Mouse (Mus musculus) heart, embryonic 11.5 days (tissue): ENCODE data around the gene C130050O18Rik. TPM values are rescaled to one million over a fixed set of nuclear protein-coding genes. Genes with fewer than 3 reads are reported as not detected.
A peak's percentile ranks its signal among the peaks of the same experiment; 100 is the strongest.

ENCODE experiments used
- ATAC-seq: fragments of 200-750 bp; cut with Nextera tagmentation; replicated peaks from 2 replicates; pipeline ENCODE4 v1.8.0; 2017; ENCODE audit warnings: moderate library complexity; ENCODE audit not compliant: insufficient number of reproducible peaks, low FRiP score, low TSS enrichment
- H3K27ac ChIP-seq: fragments of 300-500 bp; sonication (generic); 2 replicates; pipeline ENCODE4 v1.5.1; 2014; ENCODE audit warnings: mild to moderate bottlenecking, low read depth, low read length
- H3K27me3 ChIP-seq: fragments of 300-500 bp; sonication (generic); 2 replicates; pipeline ENCODE4 v1.6.1; 2014; ENCODE audit warnings: mild to moderate bottlenecking, low read length, mixed read lengths; ENCODE audit not compliant: control insufficient read depth, insufficient read depth
- H3K36me3 ChIP-seq: fragments of 300-500 bp; sonication (generic); 2 replicates; pipeline ENCODE4 v1.6.1; 2014; ENCODE audit warnings: mild to moderate bottlenecking, low read length, moderate library complexity, mixed read lengths; ENCODE audit not compliant: control insufficient read depth, insufficient read depth
- H3K4me1 ChIP-seq: fragments of 300-500 bp; sonication (generic); 2 replicates; pipeline ENCODE4 v1.6.1; 2014; ENCODE audit warnings: low read length; ENCODE audit not compliant: control insufficient read depth, insufficient read depth
- H3K4me2 ChIP-seq: fragments of 300-500 bp; sonication (generic); 2 replicates; pipeline ENCODE4 v1.6.1; 2014; ENCODE audit warnings: mild to moderate bottlenecking, moderate library complexity
- H3K4me3 ChIP-seq: fragments of 300-500 bp; sonication (generic); 2 replicates; pipeline ENCODE4 v1.5.1; 2014; ENCODE audit warnings: low read depth, low read length
- H3K9ac ChIP-seq: fragments of 300-500 bp; sonication (generic); 2 replicates; pipeline ENCODE4 v1.6.1; 2014; ENCODE audit warnings: mild to moderate bottlenecking, low read depth, low read length, moderate library complexity
- H3K9me3 ChIP-seq: fragments of 300-500 bp; sonication (generic); replicated peaks from 2 replicates; pipeline ENCODE4 v1.6.1; 2016; ENCODE audit warnings: low read length; ENCODE audit not compliant: control insufficient read depth
- WGBS: fragments of 180-500 bp; shearing (Covaris S2); extraction: QIAGEN DNeasy Blood & Tissue Kit; methylation state at CpG from one replicate; pipeline ENCODE4 v1.1.7; 2014; ENCODE audit not compliant: insufficient replicate concordance; 5-methylcytosine and 5-hydroxymethylcytosine counted together
- polyA plus RNA-seq: library from polyadenylated mRNA; unstranded; fragments of >200 nt; fragmentation: Nextera tagmentation; extraction: Ambion mirVana; gene quantifications from 2 replicates; pipeline ENCODE4 v1.2.1, GENCODE M21; 2014

C130050O18Rik gene
- polyA plus RNA-seq, 1 experiment from 2014 or later = 0.17 TPM

DNA sequence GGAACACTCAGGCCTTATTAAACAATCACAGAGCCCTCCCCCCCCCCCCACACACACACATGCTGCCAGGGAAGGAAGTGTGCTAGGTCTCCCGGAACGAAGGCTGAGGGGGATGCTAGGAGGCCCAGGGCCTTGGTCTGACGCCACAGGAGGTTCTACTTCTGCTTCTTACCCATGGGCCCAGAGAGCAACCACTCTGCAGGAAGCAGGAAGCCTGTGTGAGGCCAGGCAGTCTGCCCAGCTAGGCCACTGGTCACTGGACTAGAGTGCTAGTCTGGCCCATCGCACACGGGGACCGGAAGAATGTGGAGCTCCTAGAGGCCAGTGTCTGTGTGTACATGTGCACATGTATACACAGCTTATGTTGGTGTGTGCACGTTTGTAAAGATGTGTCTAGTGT is 3.4 kb downstream of the C130050O18Rik start:
- Histone ChIP-seq H3K4me3 (no peak overlapping the region), H3K27ac (no peak overlapping the region), H3K4me2 (no peak overlapping the region), H3K27me3 (peaks cover 19% of the 10 kb centered on the region), H3K36me3 (no peaks in the 10 kb centered on the region), H3K4me1 (peaks cover 29% of the 10 kb centered on the region), H3K9me3 (no peaks in the 10 kb centered on the region), H3K9ac (no peak overlapping the region)
- no peak for ATAC-seq
- WGBS = 83% methylated on average over 7 of the region's 7 CpGs

DNA sequence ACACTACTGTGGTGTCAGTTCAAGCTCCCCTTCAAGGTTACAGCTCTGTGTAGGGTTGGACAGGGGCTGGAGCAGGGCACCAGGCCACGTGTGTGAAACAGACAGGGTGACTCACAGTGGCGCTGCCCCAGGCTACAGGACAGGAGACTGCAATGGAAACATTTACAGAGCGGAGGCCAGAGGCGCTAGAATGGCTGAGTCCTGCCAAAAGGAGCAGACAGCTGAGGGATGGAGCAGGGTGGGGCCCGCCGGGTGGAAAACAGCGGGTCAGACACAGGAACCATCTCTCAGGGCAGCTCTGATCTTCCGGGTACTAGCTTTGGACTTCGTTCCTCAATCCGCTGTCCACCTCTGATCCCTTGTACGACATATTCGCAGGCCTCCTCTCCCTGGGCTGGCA is 4.3 kb downstream of the C130050O18Rik start:
- peak; percentile 40 for ATAC-seq

DNA sequence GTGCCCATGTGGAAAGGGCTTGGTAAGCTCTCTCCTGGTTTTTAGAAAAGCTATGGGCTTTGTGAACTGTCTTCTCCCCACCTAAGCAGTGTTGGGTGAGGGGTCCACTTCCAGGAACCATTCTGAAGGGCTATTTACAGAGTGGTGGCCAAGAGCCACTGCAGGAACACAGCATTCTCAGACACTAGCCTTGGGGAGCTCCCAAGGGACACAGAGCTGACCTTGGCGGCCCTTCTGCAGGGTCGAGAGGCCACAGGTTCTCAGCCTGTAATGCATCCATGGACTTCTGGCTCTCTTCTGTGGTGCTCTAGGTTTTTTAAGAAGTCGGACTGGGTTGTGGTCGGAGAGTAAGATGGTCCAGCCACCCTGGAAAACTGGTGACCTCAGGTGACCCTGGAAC is 5.0 kb downstream of the C130050O18Rik start:
- peaks cover 24% of the 10 kb centered on the region for H3K4me1 ChIP-seq
- H3K9me3 ChIP-seq = no peaks in the 10 kb centered on the region
- ATAC-seq = no peak
- WGBS = 77% methylated on average over 4 of the region's 4 CpGs
- no peak overlapping the region for H3K4me3 ChIP-seq
- H3K27ac ChIP-seq = no peak overlapping the region
- no peak overlapping the region for H3K9ac ChIP-seq
- peaks cover 34% of the 10 kb centered on the region for H3K27me3 ChIP-seq
- H3K4me2 ChIP-seq = no peak overlapping the region
- H3K36me3 ChIP-seq = no peaks in the 10 kb centered on the region

More for the DNA sequence above, 4.3 kb downstream of the C130050O18Rik start:
- WGBS = 67% methylated on average over 12 of the region's 12 CpGs
- peaks cover 28% of the 10 kb centered on the region for H3K27me3 ChIP-seq
- peaks cover 29% of the 10 kb centered on the region for H3K4me1 ChIP-seq
- H3K27ac ChIP-seq = peak overlapping the region; percentile 22
- H3K9me3 ChIP-seq = no peaks in the 10 kb centered on the region
- no peak overlapping the region for H3K4me3 ChIP-seq
- H3K4me2 ChIP-seq = no peak overlapping the region
- no peaks in the 10 kb centered on the region for H3K36me3 ChIP-seq
- 0 out of 2 replicates have a peak overlapping the region, but pooled peaks have one; percentile 22 for H3K9ac ChIP-seq

DNA sequence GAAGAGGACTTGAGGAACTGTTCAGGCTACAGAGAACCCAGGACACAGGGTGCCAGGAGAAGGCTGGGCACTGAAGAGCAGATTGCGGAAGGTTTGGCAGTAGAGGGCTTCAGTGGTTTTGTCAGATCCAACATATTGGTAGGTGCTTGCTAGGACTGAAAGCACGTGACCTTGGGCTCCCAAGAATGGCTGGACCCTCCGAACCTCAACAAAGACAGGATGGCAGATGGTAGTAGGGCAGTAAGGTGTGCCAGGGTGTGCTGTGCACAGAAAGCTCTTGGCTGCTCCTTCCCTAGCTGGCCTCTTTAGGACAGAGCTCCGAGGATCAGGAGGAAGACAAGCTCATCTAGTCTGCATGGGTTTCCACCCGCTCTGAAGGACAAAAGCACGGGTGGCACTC is 6.0 kb downstream of the C130050O18Rik start:
- Histone ChIP-seq H3K27me3 (peaks cover 42% of the 10 kb centered on the region), H3K27ac (no peak overlapping the region), H3K4me1 (peaks cover 16% of the 10 kb centered on the region), H3K9me3 (no peaks in the 10 kb centered on the region), H3K9ac (no peak overlapping the region), H3K4me2 (no peak overlapping the region), H3K4me3 (no peak overlapping the region), H3K36me3 (no peaks in the 10 kb centered on the region)
- ATAC-seq = no peak
- 87% methylated on average over 6 of the region's 6 CpGs for WGBS

DNA sequence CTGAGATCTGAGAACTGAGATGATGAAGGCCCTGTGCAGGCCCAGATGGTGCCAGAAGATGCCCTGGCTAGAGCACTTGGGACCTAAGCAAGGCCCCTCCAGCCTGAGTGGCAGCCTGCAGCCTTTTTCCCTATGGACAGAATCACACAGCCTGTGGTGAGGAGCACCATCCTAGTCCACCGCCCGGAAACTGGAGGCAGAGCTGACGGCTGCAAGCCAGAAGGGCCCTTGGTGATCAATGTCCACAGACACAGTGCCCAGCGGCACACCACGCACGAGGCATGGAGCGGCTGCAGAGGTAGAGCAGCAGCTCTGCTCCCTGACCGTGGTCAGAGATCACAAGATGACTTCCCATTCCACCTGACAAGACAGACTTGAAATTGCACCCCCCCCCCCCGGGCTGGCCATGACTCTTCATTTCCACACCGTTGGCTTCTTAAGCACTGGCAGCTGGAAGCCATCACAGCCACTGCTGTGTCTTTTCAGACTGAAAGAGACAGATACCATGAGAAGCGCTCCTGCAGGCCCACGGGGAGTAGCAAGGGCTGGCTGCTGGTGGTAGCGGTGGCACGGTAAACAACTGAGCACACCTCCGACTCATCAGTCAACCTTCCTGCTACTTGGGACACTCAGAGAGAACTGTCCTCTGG is 6.7 kb downstream of the C130050O18Rik start:
- Histone ChIP-seq H3K36me3 (no peaks in the 10 kb centered on the region), H3K27me3 (peaks cover 48% of the 10 kb centered on the region), H3K9ac (no peak overlapping the region), H3K27ac (no peak overlapping the region), H3K4me2 (no peak overlapping the region), H3K4me3 (no peak overlapping the region), H3K4me1 (peaks cover 16% of the 10 kb centered on the region), H3K9me3 (no peaks in the 10 kb centered on the region)
- WGBS = 67% methylated on average over 15 of the region's 15 CpGs
- no peak for ATAC-seq

DNA sequence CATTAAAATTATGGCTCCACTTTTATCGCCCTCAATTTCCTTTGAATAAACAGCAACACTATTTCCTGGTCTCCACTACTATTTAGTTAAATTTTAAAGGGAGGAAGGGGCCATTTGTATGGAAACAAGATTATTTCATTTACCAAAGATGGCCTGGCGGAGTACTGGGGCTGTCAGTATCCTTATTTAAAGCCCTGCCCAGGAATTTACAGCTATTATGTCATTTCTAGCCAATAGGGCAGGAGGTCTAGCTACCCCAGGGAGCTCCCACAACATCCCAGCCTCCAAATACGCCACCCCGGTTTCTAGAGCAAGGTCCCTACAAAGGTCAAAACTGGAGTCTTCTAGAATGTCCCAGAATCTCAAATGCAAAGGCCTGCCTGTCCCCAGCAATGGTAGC is 8.5 kb downstream of the C130050O18Rik start:
- Histone ChIP-seq H3K4me1 (peaks cover 19% of the 10 kb centered on the region), H3K36me3 (no peaks in the 10 kb centered on the region), H3K27ac (no peak overlapping the region), H3K9me3 (no peaks in the 10 kb centered on the region), H3K4me2 (no peak overlapping the region), H3K27me3 (peaks cover 50% of the 10 kb centered on the region), H3K9ac (no peak overlapping the region), H3K4me3 (no peak overlapping the region)
- no peak for ATAC-seq
- 87% methylated on average over 4 of the region's 4 CpGs for WGBS

DNA sequence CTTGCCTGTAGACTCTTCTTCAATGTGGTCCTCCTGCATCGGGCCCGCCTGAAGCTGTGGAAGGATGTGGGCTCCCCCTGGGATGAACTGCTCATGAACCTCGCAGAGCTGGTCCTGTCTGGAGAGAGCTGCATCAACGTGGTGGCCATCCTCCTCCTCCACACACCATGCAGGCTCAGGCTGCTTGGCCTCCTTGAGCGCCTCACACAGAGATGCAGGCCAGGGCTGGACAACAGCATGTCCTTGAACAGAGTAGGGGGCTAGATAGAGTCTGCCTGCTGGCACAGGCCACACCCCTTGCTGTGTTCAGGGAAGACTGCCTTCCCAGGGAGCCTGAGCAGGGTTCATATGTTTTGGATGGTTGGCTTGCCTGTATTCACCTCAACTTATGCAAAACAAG is 9.9 kb downstream of the C130050O18Rik start:
- ATAC-seq = no peak
- H3K27ac ChIP-seq = no peak overlapping the region
- H3K4me3 ChIP-seq = no peak overlapping the region
- H3K36me3 ChIP-seq = no peaks in the 10 kb centered on the region
- 84% methylated on average over 5 of the region's 5 CpGs for WGBS
- H3K9ac ChIP-seq = no peak overlapping the region
- peaks cover 46% of the 10 kb centered on the region for H3K27me3 ChIP-seq
- H3K9me3 ChIP-seq = no peaks in the 10 kb centered on the region
- H3K4me1 ChIP-seq = peaks cover 20% of the 10 kb centered on the region
- H3K4me2 ChIP-seq = no peak overlapping the region

DNA sequence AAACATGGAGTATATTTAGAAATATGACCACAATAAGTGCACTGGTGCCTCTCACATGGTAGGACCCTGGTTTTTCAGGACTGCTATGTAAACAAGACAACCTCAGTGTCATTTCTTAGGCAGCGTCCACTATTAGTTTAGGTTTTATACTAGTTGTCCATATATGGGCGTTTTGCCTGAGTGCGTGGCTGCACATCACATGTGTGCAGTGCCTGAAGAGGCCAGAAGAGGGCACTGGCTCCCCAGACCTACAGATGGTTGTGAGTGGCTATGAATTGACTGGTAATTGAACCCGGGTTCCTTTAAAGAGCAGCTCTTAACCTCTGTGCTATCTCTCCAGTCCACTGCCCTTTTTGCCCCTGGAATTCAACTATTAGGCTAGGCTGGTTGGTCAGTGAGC is 11.9 kb downstream of the C130050O18Rik start:
- 92% methylated on average over 4 of the region's 4 CpGs for WGBS
- no peak overlapping the region for H3K9ac ChIP-seq
- H3K27ac ChIP-seq = no peak overlapping the region
- no peak for ATAC-seq
- H3K36me3 ChIP-seq = no peaks in the 10 kb centered on the region
- no peak overlapping the region for H3K4me2 ChIP-seq
- peaks cover 48% of the 10 kb centered on the region for H3K27me3 ChIP-seq
- H3K4me1 ChIP-seq = peaks cover 14% of the 10 kb centered on the region
- no peaks in the 10 kb centered on the region for H3K9me3 ChIP-seq
- no peak overlapping the region for H3K4me3 ChIP-seq

DNA sequence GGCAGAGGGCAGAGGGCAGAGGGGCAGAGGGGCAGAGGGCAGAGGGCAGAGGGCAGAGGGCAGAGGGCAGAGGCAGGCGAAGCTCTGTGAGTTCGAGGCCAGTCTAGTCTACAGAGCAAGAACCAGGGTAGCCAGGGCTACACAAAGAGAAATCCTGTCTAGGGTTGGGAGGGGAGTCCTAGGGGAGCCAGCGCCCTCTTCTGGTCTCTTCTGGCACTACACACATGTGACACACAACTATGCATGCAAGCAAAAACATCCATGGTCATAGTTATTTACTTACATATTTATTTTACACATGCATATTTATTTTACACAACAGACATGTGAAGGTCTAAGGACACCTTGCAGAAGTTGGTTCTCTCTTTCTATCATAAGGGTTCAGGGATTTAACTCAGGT is 12.4 kb downstream of the C130050O18Rik start:
- Histone ChIP-seq H3K4me2 (no peak overlapping the region), H3K27me3 (peaks cover 51% of the 10 kb centered on the region), H3K9me3 (no peaks in the 10 kb centered on the region), H3K4me3 (no peak overlapping the region), H3K9ac (no peak overlapping the region), H3K27ac (no peak overlapping the region), H3K4me1 (peaks cover 14% of the 10 kb centered on the region), H3K36me3 (no peaks in the 10 kb centered on the region)
- WGBS = 84% methylated on average over 3 of the region's 3 CpGs
- no peak for ATAC-seq
